Mouse (Mus musculus): ENCODE measurements at regions not wholly inside any gene's neighbourhood (a gene's known extent, or its start where the extent isn't known, plus 50 kb on each side); places are given as distances from the start of the nearest gene placed in this dataset.

DNA sequence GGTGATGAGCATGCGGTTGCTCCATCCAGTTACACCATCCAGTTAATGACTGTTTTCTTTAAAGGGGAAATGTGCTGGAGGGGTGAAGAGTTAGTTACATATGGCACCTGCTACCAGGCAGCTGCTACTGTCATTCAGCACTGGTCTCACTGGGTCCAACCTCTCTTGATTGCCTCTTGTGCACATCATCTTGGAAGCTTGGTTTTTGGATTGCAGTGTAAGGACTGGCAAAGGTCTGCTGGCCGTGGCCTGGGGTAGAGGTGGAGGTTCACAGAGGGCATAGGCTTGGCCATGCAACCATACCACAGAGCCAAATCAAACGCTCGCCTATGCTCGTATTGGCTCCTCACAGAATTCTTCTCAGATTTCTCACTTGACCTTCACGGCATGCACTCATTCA, 75.1 kb upstream of the Serp2 start:
- Histone ChIP-seq H3K9me3 (ENCODE audit: control insufficient read depth, low read length) (no peaks in the 10 kb centered on the region), H3K27ac (ENCODE audit: low read depth, low read length) (no peak overlapping the region), H3K4me1 (replicated peaks; ENCODE audit: control insufficient read depth, insufficient read depth, low read length) (no peaks in the 10 kb centered on the region), H3K27me3 (ENCODE audit: control insufficient read depth, insufficient read depth, low read length) (no peaks in the 10 kb centered on the region), H3K9ac (ENCODE audit: low read length) (no peak overlapping the region), H3K4me2 (ENCODE audit: low read depth, low read length, severe bottlenecking) (no peak overlapping the region), H3K36me3 (ENCODE audit: control insufficient read depth, insufficient read depth, low read length) (no peaks in the 10 kb centered on the region), H3K4me3 (ENCODE audit: low read depth, low read length) (no peak overlapping the region)
- WGBS = 88% methylated on average over 6 of the region's 6 CpGs
- DNase-seq (ENCODE audit: low spot score) (no peak), ATAC-seq (replicated peaks; ENCODE audit: low FRiP score) (no peak)

DNA sequence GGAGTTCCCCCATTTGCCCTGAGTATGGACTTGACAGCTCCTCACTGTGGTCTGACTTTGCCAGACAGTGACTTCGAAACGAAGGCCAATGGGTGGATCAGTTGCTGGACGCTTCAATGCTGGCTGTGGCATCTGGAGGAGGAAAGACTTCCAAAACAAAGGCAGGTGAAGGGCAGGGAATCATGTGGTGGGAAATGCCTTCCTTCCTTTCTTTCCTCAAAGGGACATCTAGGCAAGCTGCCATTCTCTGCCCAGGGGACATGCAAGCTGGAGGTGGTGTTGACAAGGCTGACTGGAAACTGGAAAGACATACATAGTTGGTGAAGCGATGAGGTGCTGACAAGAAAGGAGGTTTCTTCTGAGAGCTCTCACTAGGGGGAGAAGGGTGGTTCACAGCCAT, 74.5 kb upstream of the Serp2 start:
- Histone ChIP-seq H3K9me3 (ENCODE audit: control insufficient read depth, low read length) (no peaks in the 10 kb centered on the region), H3K4me3 (ENCODE audit: low read depth, low read length) (no peak overlapping the region), H3K27ac (ENCODE audit: low read depth, low read length) (no peak overlapping the region), H3K4me1 (replicated peaks; ENCODE audit: control insufficient read depth, insufficient read depth, low read length) (no peaks in the 10 kb centered on the region), H3K36me3 (ENCODE audit: control insufficient read depth, insufficient read depth, low read length) (no peaks in the 10 kb centered on the region), H3K27me3 (ENCODE audit: control insufficient read depth, insufficient read depth, low read length) (no peaks in the 10 kb centered on the region), H3K9ac (ENCODE audit: low read length) (no peak overlapping the region), H3K4me2 (ENCODE audit: low read depth, low read length, severe bottlenecking) (no peak overlapping the region)
- ATAC-seq (replicated peaks; ENCODE audit: low FRiP score) (no peak), DNase-seq (ENCODE audit: low spot score) (no peak)
- 90% methylated on average over 4 of the region's 4 CpGs for WGBS

DNA sequence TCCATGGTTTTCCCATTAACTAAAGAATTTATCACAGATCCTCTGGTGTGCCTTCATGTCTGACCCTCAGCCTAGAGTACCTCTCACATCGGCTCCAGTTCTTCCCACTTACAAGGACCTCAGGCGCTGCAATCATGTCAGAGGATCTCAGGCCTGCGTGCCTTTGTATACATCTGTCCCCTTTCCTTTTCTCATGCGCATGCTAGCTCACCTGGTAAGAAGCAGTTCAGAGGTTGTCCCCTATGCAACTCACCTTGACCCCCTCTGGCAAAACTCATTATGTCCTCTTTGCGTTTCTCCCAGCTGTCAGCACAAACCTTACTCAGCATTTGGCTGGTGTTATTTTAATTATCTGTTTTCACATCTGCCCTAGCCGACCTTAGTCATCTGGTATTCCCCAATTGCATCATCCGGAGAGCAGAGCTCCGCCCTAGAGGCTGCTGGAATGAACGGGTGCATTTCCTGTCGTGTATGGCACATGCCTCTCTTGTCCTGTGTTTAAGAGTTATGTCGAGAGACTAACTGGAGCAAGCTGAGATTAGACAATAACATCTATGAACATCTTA, 73.3 kb upstream of the Serp2 start:
- Histone ChIP-seq H3K4me1 (replicated peaks; ENCODE audit: control insufficient read depth, insufficient read depth, low read length) (0 out of 2 replicates have a peak, but pooled peaks cover 2% of the 10 kb centered on the region), H3K4me2 (ENCODE audit: low read depth, low read length, severe bottlenecking) (no peak overlapping the region), H3K9ac (ENCODE audit: low read length) (no peak overlapping the region), H3K4me3 (ENCODE audit: low read depth, low read length) (no peak overlapping the region), H3K36me3 (ENCODE audit: control insufficient read depth, insufficient read depth, low read length) (no peaks in the 10 kb centered on the region), H3K27me3 (ENCODE audit: control insufficient read depth, insufficient read depth, low read length) (no peaks in the 10 kb centered on the region), H3K9me3 (ENCODE audit: control insufficient read depth, low read length) (no peaks in the 10 kb centered on the region), H3K27ac (ENCODE audit: low read depth, low read length) (no peak overlapping the region)
- WGBS = 83% methylated on average over 11 of the region's 11 CpGs
- no peak for ATAC-seq (replicated peaks; ENCODE audit: low FRiP score)
- DNase-seq (ENCODE audit: low spot score) = no peak

DNA sequence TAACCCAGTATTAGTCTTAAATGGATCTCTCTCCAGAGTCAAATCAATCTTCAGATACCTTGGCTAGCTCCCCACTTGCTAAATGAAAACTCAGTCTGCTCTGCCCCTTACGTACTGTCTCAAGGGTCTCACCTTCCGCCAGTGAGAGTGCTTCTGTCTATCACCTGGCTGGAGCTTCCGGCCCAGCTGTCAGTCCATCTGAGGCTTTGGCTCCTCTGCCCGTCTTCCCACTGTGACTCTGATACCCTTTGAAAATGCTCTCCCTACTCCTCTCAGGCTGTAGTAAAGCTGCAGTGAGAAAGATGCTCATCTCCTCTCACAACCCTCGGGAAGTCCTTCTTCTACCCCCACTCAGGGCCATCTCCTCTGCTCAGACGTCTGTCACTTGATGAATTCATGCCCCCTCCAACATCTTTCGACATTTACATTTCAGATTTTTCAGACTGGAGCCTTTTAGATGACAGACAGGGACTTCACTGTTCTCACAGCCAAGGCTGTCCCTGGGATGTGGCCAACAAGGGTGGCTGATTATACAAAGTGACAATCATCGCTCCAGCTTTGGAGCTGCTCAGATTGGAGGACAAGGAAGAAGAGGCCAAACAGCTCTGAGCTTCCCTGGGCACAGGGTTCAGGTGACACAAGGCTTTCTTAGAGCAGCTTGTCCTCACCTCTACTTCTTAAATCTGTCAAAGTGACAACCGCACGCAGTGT, 71.6 kb upstream of the Serp2 start:
- H3K4me1 ChIP-seq (replicated peaks; ENCODE audit: control insufficient read depth, insufficient read depth, low read length) = peaks cover 7% of the 10 kb centered on the region
- 89% methylated on average over 10 of the region's 10 CpGs for WGBS
- ATAC-seq (replicated peaks; ENCODE audit: low FRiP score) = no peak

DNA sequence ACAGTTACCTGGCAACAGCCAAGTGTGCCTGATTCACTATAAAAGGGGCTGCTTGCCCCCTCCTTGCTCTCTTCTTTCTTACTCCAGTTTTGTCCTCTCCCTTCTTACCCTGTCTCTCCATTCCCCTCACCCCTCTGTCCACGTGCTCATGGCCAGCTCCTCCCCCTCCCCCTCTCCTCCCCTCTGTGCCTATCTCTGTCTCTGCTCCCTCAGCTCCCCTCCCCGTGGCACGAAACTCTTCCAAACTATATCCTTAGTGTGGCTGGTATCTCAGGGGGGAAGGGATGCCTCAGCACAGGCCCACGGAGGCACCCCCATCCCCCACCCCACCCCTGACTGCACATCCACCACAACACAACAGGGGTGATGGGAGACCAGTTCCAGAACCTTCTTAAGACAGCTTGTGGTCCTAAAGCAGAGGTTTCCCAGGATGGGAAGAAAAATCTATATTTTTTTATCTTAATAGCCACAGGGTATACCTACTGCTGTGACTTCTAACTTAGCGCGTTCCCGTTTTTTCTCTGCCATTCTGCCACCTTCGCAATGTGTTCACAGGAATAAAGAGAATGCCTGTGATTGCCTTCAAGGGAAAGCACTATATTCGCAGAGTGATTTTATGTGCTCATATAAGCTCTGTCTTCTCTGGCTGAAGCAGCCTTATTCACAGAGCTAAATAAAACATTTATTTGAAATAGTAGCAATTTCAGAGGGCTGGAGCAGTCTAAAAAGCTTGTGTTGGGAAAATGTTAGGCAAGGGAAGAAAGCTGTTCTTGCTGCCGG, 69.1 kb upstream of the Serp2 start:
- H3K27me3 ChIP-seq (ENCODE audit: control insufficient read depth, insufficient read depth, low read length) = no peaks in the 10 kb centered on the region
- H3K9me3 ChIP-seq (ENCODE audit: control insufficient read depth, low read length) = no peaks in the 10 kb centered on the region
- peaks cover 16% of the 10 kb centered on the region for H3K4me1 ChIP-seq (replicated peaks; ENCODE audit: control insufficient read depth, insufficient read depth, low read length)
- H3K36me3 ChIP-seq (ENCODE audit: control insufficient read depth, insufficient read depth, low read length) = no peaks in the 10 kb centered on the region
- ATAC-seq (replicated peaks; ENCODE audit: low FRiP score) (no peak), DNase-seq (ENCODE audit: low spot score) (no peak)
- no peak overlapping the region for H3K4me2 ChIP-seq (ENCODE audit: low read depth, low read length, severe bottlenecking)
- WGBS = 65% methylated on average over 10 of the region's 10 CpGs
- H3K27ac ChIP-seq (ENCODE audit: low read depth, low read length) = no peak overlapping the region
- H3K9ac ChIP-seq (ENCODE audit: low read length) = no peak overlapping the region
- H3K4me3 ChIP-seq (ENCODE audit: low read depth, low read length) = no peak overlapping the region

More for the DNA sequence above, 71.6 kb upstream of the Serp2 start:
- no peaks in the 10 kb centered on the region for H3K9me3 ChIP-seq (ENCODE audit: control insufficient read depth, low read length)
- no peak overlapping the region for H3K9ac ChIP-seq (ENCODE audit: low read length)
- no peak for DNase-seq (ENCODE audit: low spot score)
- H3K4me3 ChIP-seq (ENCODE audit: low read depth, low read length) = no peak overlapping the region
- no peaks in the 10 kb centered on the region for H3K36me3 ChIP-seq (ENCODE audit: control insufficient read depth, insufficient read depth, low read length)
- H3K4me2 ChIP-seq (ENCODE audit: low read depth, low read length, severe bottlenecking) = no peak overlapping the region
- H3K27me3 ChIP-seq (ENCODE audit: control insufficient read depth, insufficient read depth, low read length) = no peaks in the 10 kb centered on the region
- H3K27ac ChIP-seq (ENCODE audit: low read depth, low read length) = no peak overlapping the region

DNA sequence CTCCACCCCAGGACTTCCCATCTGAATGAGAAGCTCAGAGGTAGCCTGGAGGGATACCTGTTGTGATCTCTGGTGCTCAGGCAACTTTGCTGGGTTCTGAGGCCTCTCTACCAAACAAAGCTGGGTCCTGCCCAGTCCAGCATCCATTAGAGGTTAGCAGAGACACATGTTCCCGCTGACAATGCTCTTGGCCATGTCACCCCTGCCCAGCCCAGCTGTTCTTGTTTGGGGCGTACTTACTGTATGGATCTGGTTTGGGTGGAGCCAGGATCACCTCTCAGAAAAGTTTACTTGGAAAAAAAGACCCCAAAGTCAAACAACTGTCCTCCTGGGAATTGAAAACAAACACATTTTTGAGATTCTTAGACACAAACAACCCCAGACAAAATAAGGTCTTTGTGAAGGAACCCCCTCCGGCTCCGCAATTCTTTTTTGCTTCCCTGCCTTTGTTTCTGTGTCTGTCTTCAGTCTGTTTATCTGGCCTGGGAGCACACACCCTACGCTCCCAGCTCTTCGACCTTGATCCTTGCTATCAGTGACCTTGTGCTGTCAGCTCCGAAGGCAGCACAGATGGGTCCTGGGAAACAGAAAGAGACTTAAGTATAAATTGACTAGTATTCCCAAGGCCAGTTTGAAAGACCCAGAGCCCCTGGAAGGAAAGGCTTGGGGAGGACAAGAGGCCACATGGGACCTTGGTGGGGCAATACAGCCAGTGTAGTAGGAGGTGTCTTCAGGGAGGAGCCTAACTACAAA, 68.1 kb upstream of the Serp2 start:
- Histone ChIP-seq H3K36me3 (ENCODE audit: control insufficient read depth, insufficient read depth, low read length) (no peaks in the 10 kb centered on the region), H3K4me3 (ENCODE audit: low read depth, low read length) (no peak overlapping the region), H3K27ac (ENCODE audit: low read depth, low read length) (no peak overlapping the region), H3K9me3 (ENCODE audit: control insufficient read depth, low read length) (no peaks in the 10 kb centered on the region), H3K4me1 (replicated peaks; ENCODE audit: control insufficient read depth, insufficient read depth, low read length) (peaks cover 16% of the 10 kb centered on the region), H3K27me3 (ENCODE audit: control insufficient read depth, insufficient read depth, low read length) (no peaks in the 10 kb centered on the region), H3K9ac (ENCODE audit: low read length) (no peak overlapping the region), H3K4me2 (ENCODE audit: low read depth, low read length, severe bottlenecking) (no peak overlapping the region)
- ATAC-seq (replicated peaks; ENCODE audit: low FRiP score) (no peak), DNase-seq (ENCODE audit: low spot score) (no peak)
- WGBS = 60% methylated on average over 7 of the region's 7 CpGs

DNA sequence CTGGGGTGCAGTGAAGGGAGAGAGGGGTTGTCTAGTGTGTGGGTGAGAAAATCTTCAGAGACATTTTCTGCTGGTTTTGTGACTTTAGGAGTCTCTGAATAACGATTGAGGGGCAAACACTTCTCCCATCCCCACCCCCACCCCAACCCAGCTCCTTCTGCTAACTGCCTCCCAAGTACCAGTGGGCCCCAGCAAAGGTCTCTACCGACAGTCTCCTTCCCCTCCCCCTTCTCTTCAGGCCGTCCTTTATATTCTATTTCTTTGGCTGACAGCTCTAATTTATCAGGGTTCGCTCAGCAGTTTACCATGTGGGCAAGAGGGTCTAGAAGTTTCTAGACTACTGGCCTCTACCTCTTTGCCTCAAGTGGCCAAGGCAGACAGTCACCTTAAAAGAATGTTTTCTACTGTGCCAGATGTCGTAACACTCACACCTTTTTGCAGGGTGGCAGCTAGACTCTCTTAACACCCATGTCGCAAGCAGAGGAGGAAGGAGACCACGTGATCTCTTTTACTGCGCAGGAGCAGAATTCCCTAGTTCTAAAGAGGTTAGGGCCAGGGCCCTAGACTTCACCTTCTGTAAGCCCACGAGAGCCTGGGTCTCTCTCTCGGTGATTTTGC, 66.8 kb upstream of the Serp2 start:
- DNase-seq (ENCODE audit: low spot score) (no peak), ATAC-seq (replicated peaks; ENCODE audit: low FRiP score) (0 out of 2 replicates have a peak, but pooled peaks have one; percentile 4)
- WGBS = 38% methylated on average over 10 of the region's 10 CpGs
- Histone ChIP-seq H3K27ac (ENCODE audit: low read depth, low read length) (peak overlapping the region; percentile 57; the same call in 1 of the 2 replicates), H3K27me3 (ENCODE audit: control insufficient read depth, insufficient read depth, low read length) (no peaks in the 10 kb centered on the region), H3K9ac (ENCODE audit: low read length) (no peak overlapping the region), H3K4me2 (ENCODE audit: low read depth, low read length, severe bottlenecking) (peak overlapping the region; percentile 32; the same call in 1 of the 2 replicates), H3K4me3 (ENCODE audit: low read depth, low read length) (no peak overlapping the region), H3K9me3 (ENCODE audit: control insufficient read depth, low read length) (no peaks in the 10 kb centered on the region), H3K36me3 (ENCODE audit: control insufficient read depth, insufficient read depth, low read length) (no peaks in the 10 kb centered on the region), H3K4me1 (replicated peaks; ENCODE audit: control insufficient read depth, insufficient read depth, low read length) (peaks cover 16% of the 10 kb centered on the region)

Measured in forebrain, embryonic 11.5 days (tissue).